Mouse (Mus musculus): Measurements from ENCODE around the gene 1700029P11Rik.
"Not testable (repeated sequence)": the region's sequence is repeated elsewhere in the genome, so short reads cannot be mapped to it uniquely, and the experiment has no call there.

1700029P11Rik gene

GRCm38 (mm10) chr15:81956457-81956856 lies 23.9 kb upstream of the 1700029P11Rik start:
- in situ Hi-C loops (cut with MseI, MboI), result no loop called here

- in situ Hi-C loops (cut with MseI, MboI), result no loop called here
These were observed 22.7 kb upstream of the 1700029P11Rik start for GRCm38 (mm10) chr15:81957598-81957997.

GRCm38 (mm10) chr15:81958906-81959305 lies 21.4 kb upstream of the 1700029P11Rik start:
- in situ Hi-C loops (cut with MseI, MboI), result no loop called here

DNA sequence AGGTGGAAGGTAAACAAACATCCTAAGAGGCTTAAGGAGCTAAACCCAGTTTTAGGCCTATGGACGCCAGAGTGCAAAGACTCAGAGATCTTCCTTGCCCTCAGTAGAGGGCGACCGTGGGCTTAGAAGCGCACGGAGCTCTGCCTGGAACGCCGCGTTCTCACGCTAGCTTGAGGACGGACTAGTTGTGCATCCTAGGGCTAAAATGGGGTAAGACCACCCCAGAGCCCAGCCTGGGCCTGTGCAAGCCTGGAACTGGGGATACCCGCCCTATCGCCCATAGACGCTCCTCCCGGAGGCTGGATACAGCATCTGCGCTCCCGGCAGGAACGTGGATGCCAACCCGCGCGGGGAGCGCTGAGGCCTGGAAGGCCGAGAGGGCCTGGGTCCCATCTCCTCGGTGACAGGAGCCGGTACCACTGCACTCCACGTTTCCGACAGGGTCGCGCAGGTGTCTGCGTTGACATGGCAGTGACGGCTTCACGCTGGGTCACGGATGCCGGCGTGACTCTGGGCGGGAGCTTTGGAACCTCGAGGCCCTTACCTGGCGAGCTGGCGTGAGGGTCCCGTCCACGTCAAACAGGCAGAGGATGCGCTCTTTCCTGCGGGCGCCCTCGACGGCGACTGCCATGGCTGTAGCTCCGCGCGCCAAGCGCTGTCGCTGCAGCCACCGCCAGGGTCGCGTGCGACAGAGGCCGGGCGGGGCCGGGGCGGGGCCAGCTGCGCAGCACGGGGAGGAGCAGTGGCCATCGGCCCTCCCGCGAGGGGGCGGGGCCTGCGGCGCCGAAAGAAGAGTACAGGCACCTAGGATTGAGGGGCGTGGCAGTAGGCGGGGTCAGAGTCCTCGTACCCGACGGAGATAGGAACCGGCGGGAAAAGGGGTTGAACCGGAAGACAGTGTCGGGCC lies 19.9 kb upstream of the 1700029P11Rik start, which contains the start of gene Pmm1:
Pmm1 (minus strand) TSS at position 760 of the 907 bp plus-strand sequence.
- in situ Hi-C loops (cut with MseI, MboI), result no loop called here

DNA sequence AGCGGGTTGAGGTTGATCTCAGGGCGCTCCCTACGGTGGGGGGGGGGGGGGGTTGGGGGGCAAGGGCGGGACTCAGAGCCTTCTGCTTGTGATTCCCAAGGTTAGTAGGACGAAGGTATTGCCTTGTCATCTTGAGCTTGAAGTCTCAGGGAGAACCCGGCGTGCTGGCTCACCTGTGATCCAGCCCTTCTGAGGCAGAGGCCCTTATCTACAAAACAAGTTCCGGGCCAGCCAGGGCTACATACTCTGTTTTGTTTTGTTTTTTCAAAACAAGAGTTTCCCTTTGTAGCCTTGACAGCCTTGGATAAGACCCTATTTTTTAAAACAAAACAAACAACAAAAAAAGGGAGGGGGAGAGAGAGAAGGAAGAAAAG lies 19.3 kb upstream of the 1700029P11Rik start:
- in situ Hi-C loops (cut with MseI, MboI), result no loop called here

DNA sequence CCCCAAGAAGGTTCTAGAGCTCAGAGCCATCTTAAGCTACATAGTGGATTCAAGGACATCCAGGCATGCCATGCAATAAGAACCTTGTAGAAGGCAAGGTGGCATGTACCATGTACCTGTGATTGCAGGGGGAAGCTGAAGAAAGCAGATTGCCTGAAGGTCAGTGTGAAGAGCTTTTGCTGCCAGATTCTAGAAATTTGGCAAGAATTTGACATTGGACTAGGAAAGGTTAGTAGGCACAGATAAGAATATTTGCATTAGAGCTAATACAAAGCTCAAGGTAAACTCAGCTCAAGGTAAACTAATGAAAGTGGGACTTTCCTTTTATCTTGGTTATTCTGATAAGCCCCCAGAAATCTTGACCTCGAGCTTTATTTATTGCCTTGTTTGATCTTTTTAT lies 16.1 kb upstream of the 1700029P11Rik start:
- in situ Hi-C loops (cut with MseI, MboI), result no loop called here

DNA sequence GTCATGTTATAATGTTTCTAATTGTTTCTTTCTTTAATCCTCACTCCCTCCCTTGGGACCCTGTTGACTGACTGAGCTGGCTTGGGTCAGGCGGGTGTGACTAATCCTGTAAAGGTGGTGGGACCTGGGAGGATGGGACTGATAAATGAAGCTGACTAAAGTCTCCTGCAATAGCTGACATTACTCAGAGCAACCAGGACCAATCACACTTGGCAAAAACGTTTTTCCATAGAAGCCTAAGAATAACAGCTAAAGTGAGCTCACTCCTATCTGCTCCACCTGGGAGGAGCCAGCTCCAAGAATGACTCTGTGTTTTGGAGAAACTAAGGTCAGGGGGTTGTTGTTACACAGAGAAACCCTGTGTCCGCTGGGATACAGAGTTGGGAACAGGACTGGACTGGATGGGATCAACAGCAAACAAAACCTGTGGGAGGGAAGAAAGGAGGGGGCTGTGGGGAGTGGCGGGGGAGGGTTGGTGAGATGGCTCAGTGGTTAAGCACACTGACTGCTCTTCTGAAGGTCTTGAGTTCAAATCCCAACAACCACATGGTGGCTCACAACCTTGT lies 15.3 kb upstream of the 1700029P11Rik start:
- in situ Hi-C loops (cut with MseI, MboI), result no loop called here

GRCm38 (mm10) chr15:81966062-81966829 lies 14.1 kb upstream of the 1700029P11Rik start:
- in situ Hi-C loops (cut with MseI, MboI), result no loop called here

GRCm38 (mm10) chr15:81967821-81968220 lies 12.5 kb upstream of the 1700029P11Rik start:
- in situ Hi-C loops (cut with MseI, MboI), result no loop called here

DNA sequence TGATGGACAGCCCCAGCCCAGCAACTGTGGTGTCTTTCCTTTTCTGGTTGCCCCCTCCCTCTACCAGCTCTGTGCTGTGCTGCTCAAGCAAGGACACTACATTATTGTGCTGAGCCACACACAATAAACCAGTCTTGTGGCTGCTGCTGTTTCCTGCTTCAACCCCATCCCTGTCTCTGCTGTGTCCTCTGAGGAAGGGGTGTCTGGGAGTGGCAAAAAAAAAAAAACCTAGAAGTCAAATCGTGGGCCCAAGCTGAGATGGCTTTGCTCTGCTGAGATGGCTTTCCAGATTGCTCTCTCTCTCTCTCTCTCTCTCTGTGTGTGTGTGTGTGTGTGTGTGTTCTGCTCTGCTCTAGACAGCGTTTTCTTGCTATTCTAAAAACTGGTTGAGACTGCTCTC lies 11.9 kb upstream of the 1700029P11Rik start:
- in situ Hi-C loops (cut with MseI, MboI), result no loop called here

- in situ Hi-C loops (cut with MseI, MboI), result no loop called here
These were observed 11.2 kb upstream of the 1700029P11Rik start for GRCm38 (mm10) chr15:81969173-81969572.

- in situ Hi-C loops (cut with MseI, MboI), result not testable (repeated sequence)
These were observed 10.7 kb upstream of the 1700029P11Rik start for GRCm38 (mm10) chr15:81969635-81970034.

GRCm38 (mm10) chr15:81970498-81970897 lies 9.8 kb upstream of the 1700029P11Rik start:
- in situ Hi-C loops (cut with MseI, MboI), result not testable (repeated sequence)

DNA sequence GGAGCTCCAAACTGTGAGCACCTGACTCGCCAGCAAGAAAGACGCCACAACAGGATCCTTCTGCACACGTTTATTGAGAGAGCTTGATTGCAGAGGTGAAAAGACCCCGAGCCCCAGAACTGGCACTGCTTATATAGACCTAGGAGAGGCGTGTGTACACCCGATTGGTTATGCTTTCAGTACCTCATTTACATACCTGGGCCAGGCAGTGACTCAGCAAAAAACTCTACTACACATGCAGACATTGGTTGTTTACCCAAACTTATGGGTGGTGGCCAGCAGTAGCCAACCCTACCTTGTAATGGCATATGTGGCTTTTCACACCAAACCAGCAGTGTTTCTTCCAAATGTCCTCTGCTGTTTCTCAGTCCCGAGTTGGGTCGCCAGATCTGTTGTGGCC lies 5.2 kb upstream of the 1700029P11Rik start:
- in situ Hi-C loops (cut with MseI, MboI), result not testable (repeated sequence)

DNA sequence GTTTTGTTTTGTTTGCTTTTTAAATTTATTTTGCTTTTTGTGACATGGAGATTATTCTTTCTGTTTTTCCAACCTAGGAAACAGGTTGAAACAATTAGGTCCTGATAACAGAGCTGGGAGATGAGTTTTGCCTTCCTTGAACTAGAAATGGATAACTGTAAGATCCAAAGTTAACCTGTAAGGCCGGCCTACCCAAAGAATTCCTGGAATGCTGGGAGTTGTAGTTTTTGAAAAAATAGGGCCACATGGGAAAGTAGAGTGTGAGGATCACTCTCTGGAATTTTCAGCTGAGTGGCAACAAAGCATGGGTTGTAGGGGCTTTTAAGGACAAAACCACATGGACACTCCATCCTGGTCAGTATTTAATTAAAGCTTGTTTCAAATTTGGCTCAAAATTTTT lies 1.8 kb downstream of the 1700029P11Rik start:
- in situ Hi-C loops (cut with MseI, MboI), result no loop called here

- in situ Hi-C loops (cut with MseI, MboI), result loop anchor here (5.0 kb wide), 1 partner anchor 33 kb away; no protein-coding TSS in a partner anchor
These were observed 5.2 kb downstream of the 1700029P11Rik start for GRCm38 (mm10) chr15:81985267-81986161.

- in situ Hi-C loops (cut with MseI, MboI), result loop anchor here (5.0 kb wide), 1 partner anchor 35 kb away; no protein-coding TSS in a partner anchor
These were observed 7.3 kb downstream of the 1700029P11Rik start, which contains the start of gene Xrcc6 for GRCm38 (mm10) chr15:81987646-81988045. Gene Xrcc6, plus strand, starts transcription at chr15:81987835.

DNA sequence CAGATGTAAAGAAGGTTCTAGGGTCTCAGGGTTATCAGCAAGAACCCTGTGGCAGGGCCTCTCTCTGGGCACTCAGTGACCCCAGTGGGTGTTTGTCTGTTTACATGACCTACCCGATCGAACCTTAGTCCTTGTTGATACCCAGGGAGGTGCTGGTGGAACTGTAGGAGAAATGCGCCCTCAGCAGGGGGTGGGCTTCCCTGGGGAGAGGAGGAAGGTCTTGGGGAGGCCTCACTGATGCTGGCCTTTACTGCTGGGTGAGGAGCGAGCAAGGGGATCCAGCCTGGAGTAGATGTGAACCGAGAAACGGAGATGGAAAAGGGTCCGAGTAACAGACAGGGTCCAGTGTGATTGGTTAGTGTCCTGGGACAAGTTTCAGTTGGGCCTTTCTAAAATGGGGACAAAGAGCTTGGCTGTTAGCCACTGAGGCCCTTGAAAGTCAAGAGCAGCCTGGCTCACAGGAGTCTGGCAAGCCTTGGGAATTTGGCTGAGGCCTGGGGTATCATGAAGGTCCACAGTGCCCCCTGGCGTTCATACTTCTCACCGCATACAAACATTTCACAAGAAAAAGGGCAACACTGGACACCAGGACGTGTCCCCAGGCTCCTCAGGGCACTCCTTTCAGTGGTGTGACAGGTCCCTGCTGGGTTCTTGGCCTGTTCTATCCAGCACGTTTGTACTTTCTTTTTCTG lies 9.2 kb downstream of the 1700029P11Rik start:
- in situ Hi-C loops (cut with MseI, MboI), result loop anchor here (5.0 kb wide), 1 partner anchor 37 kb away; no protein-coding TSS in a partner anchor

GRCm38 (mm10) chr15:81990549-81990948 lies 10.2 kb downstream of the 1700029P11Rik start:
- in situ Hi-C loops (cut with MseI, MboI), result no loop called here

GRCm38 (mm10) chr15:81993992-81994391 lies 13.7 kb downstream of the 1700029P11Rik start:
- in situ Hi-C loops (cut with MseI, MboI), result no loop called here
